Mouse (Mus musculus) liver, embryonic 14.5 days (tissue): ENCODE measurements around the gene Tmem260.

Experiments
- CTCF ChIP-seq: IDR thresholded peaks from 2 replicates; pipeline ENCODE4 v1.5.1; 2016; ENCODE audit warnings: antibody characterized with exemption, low read depth, control low read depth
- EP300 ChIP-seq: IDR thresholded peaks from 2 replicates; pipeline ENCODE4 v1.6.1; 2016; ENCODE audit warnings: antibody characterized with exemption, low read depth

DNA sequence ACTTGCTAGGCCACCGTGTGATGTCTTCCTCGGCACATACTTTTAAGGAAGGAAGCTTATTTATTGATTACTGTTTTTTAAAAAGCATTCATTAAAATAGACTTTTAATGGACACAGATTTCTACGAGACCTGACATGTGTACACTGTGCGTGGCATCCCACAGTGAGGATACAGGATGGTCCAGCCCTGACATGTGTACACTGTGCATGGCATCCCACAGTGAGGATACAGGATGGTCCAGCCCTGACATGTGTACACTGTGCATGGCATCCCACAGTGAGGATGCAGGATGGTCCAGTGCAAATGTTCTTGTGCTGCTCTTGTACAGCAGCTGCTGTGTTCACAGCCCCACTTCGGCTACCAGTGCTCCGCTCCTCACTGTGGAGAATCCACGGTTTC, 56.6 kb downstream of the Tmem260 start:
- no peak for TF ChIP-seq EP300
- no peak for TF ChIP-seq CTCF
